Mouse (Mus musculus) limb, embryonic 14.5 days (tissue): ENCODE measurements around the gene Fam76b. TPM values are rescaled to one million over a fixed set of nuclear protein-coding genes. Genes with fewer than 3 reads are reported as not detected.

Source experiments
- ATAC-seq: fragments of 200-750 bp; cut with Nextera tagmentation; 2 replicates; pipeline ENCODE4 v1.8.0; 2017; ENCODE audit warnings: low read depth, moderate number of reproducible peaks, moderate TSS enrichment; ENCODE audit not compliant: low FRiP score
- DNase-seq: peaks from one replicate; pipeline ENCODE4 v3.0.0-alpha.2; 2015; ENCODE audit warnings: low spot score
- H3K27ac ChIP-seq: fragments of 300-500 bp; sonication (generic); replicated peaks from 2 replicates; pipeline ENCODE4 v1.5.1; 2014; ENCODE audit warnings: low read depth, mild to moderate bottlenecking, low read length, moderate library complexity, mixed read lengths
- H3K27me3 ChIP-seq: fragments of 300-500 bp; sonication (generic); 2 replicates; pipeline ENCODE4 v1.6.1; 2014; ENCODE audit warnings: low read length, mixed read lengths; ENCODE audit not compliant: control insufficient read depth, insufficient read depth
- H3K36me3 ChIP-seq: fragments of 300-500 bp; sonication (generic); 2 replicates; pipeline ENCODE4 v1.6.1; 2014; ENCODE audit warnings: mild to moderate bottlenecking, low read length, moderate library complexity, mixed read lengths; ENCODE audit not compliant: control insufficient read depth, insufficient read depth
- H3K4me1 ChIP-seq: fragments of 300-500 bp; sonication (generic); 2 replicates; pipeline ENCODE4 v1.6.1; 2014; ENCODE audit warnings: antibody characterized with exemption, low read length, mixed read lengths; ENCODE audit not compliant: control insufficient read depth, insufficient read depth
- H3K4me2 ChIP-seq: fragments of 300-500 bp; sonication (generic); replicated peaks from 2 replicates; pipeline ENCODE4 v1.6.1; 2014; ENCODE audit warnings: low read depth, mild to moderate bottlenecking, low read length, moderate library complexity; ENCODE audit not compliant: severe bottlenecking
- H3K4me3 ChIP-seq: fragments of 300-500 bp; sonication (generic); replicated peaks from 2 replicates; pipeline ENCODE4 v1.5.1; 2014; ENCODE audit warnings: low read length
- H3K9ac ChIP-seq: fragments of 300-500 bp; sonication (generic); 2 replicates; pipeline ENCODE4 v1.6.1; 2014; ENCODE audit warnings: mild to moderate bottlenecking, low read depth, low read length, moderate library complexity; ENCODE audit not compliant: severe bottlenecking
- H3K9me3 ChIP-seq: fragments of 300-500 bp; sonication (generic); 2 replicates; pipeline ENCODE4 v1.6.1; 2016; ENCODE audit warnings: low read length; ENCODE audit not compliant: control insufficient read depth
- POLR2A ChIP-seq: fragments of 200-500 bp; IDR thresholded peaks from 2 replicates; pipeline ENCODE4 v1.8.0; 2012; ENCODE audit warnings: inconsistent platforms, mild to moderate bottlenecking, moderate library complexity, borderline replicate concordance; ENCODE audit not compliant: insufficient read depth, insufficient read length; ENCODE audit errors: extremely low read depth
- WGBS: fragments of 180-500 bp; shearing (Covaris S2); extraction: QIAGEN DNeasy Blood & Tissue Kit; methylation state at CpG from one replicate; pipeline ENCODE4 v1.1.7; 2014; 5-methylcytosine and 5-hydroxymethylcytosine counted together
- polyA plus RNA-seq, 2 experiments: library from polyadenylated mRNA; depleted of rRNA in 1 of 2; stranded (reverse) in 1 of 2; unstranded in 1 of 2; fragments of >200 nt; fragmentation: Nextera tagmentation in 1 of 2; extraction: Ambion mirVana in 1 of 2; gene quantifications; 2 replicates each; pipeline versions ENCODE4 v1.2.1 to v1.2.3; 2012 to 2014

The Fam76b gene
- polyA plus RNA-seq, 2 experiments: 24.2 to 34.6 TPM

- peak overlapping the region; percentile 82 for H3K4me3 ChIP-seq
- H3K4me1 ChIP-seq: peaks cover 18% of the 10 kb centered on the region
- peaks cover 13% of the 10 kb centered on the region for H3K36me3 ChIP-seq
- no peak for ATAC-seq
- peak overlapping the region; percentile 92 for H3K9ac ChIP-seq
- no peak for TF ChIP-seq POLR2A
- peak overlapping the region; percentile 99 for H3K27ac ChIP-seq
- WGBS: 7% methylated on average over 8 of the region's 8 CpGs
- H3K27me3 ChIP-seq: no peaks in the 10 kb centered on the region
- peak overlapping the region; percentile 79 for H3K4me2 ChIP-seq
- DNase-seq: no peak
- H3K9me3 ChIP-seq: no peaks in the 10 kb centered on the region
Observed at GRCm38 (mm10) chr9:13825896-13826295, 1.6 kb upstream of the Fam76b start.

DNA sequence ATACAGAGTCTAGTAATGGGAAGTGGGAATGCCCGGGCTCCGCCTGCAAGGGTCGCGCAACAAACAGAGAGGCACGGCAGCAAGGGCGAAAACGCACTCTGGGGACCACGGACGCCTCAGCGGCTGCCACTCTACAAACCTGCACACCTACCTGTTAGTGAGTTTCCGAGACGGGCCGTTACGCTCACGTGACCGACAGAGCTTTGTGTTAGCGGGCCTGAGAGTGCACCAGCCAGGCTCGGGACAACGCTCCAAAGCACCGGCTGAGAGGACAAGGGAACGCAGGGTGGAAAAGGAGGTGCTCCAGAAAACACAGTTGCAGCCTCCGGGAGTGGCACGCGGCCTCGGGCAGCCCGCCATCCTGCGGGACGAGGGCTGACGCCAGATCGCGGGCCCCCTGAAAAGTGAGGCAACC, 1.1 kb upstream of the Fam76b start:
- H3K27me3 ChIP-seq: no peaks in the 10 kb centered on the region
- WGBS: 1% methylated on average over 30 of the region's 31 CpGs
- peaks cover 15% of the 10 kb centered on the region for H3K36me3 ChIP-seq
- ATAC-seq: peak; percentile 5; the same call in 1 of the 2 replicates
- H3K4me2 ChIP-seq: peak overlapping the region; percentile 79
- peak overlapping the region; percentile 82 for H3K4me3 ChIP-seq
- H3K27ac ChIP-seq: peak overlapping the region; percentile 99
- TF ChIP-seq POLR2A: no peak
- H3K9me3 ChIP-seq: no peaks in the 10 kb centered on the region
- peak; percentile 41 for DNase-seq
- peak overlapping the region; percentile 92 for H3K9ac ChIP-seq
- H3K4me1 ChIP-seq: peaks cover 18% of the 10 kb centered on the region

GRCm38 (mm10) chr9:13826832-13827405, 597 bp upstream of the Fam76b start, which contains the start of gene Cep57:
TSS of gene Cep57 (minus strand) at chr9:13827107.
- 0 out of 2 replicates have a peak, but pooled peaks have one; percentile 67 for TF ChIP-seq POLR2A
- Histone ChIP-seq H3K27ac (peak within 1 kb of the TSS; percentile 99), H3K9ac (peak within 1 kb of the TSS; percentile 92), H3K9me3 (no peaks in the 10 kb centered on the region), H3K27me3 (no peaks in the 10 kb centered on the region), H3K36me3 (peaks cover 20% of the 10 kb centered on the region), H3K4me2 (peak within 1 kb of the TSS; percentile 79), H3K4me1 (peaks cover 18% of the 10 kb centered on the region), H3K4me3 (peak within 1 kb of the TSS; percentile 82)
- ATAC-seq (peak; percentile 91), DNase-seq (peak; percentile 99)
- 0% methylated on average over 44 of the region's 44 CpGs for WGBS

DNA sequence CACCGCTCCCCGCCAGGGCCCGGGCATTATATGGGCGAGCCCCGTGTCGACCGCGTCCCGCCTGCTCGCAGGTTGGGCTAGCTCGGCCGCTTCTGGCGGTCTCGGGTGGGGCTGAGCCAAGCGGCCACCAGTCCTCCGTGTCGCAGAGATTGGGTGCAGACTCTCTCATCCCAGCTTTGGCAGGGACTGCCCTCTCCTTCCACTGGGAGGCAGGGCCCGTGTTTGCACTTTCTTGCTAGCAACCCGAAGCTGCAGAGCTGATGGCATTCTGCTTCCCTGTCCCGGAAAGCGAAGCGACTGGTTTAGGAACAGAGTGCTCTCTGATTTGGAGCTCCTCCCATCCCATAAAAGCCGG, 548 bp downstream of the Fam76b start:
- H3K4me1 ChIP-seq: peaks cover 18% of the 10 kb centered on the region

GRCm38 (mm10) chr9:13835256-13835655, 7.7 kb downstream of the Fam76b start:
- Histone ChIP-seq H3K4me2 (no peak overlapping the region), H3K9me3 (no peaks in the 10 kb centered on the region), H3K27ac (no peak overlapping the region), H3K4me3 (no peak overlapping the region), H3K27me3 (no peaks in the 10 kb centered on the region), H3K9ac (no peak overlapping the region), H3K4me1 (no peaks in the 10 kb centered on the region), H3K36me3 (peaks cover 88% of the 10 kb centered on the region)
- 90% methylated on average over 3 of the region's 3 CpGs for WGBS
- no peak for TF ChIP-seq POLR2A
- DNase-seq: no peak
- no peak for ATAC-seq

More for the DNA sequence above, 548 bp downstream of the Fam76b start:
- peak overlapping the region; percentile 82 for H3K4me3 ChIP-seq
- 0% methylated on average over 18 of the region's 23 CpGs for WGBS
- H3K27me3 ChIP-seq: no peaks in the 10 kb centered on the region
- H3K4me2 ChIP-seq: peak overlapping the region; percentile 68
- H3K9me3 ChIP-seq: no peaks in the 10 kb centered on the region
- 0 out of 2 replicates have a peak, but pooled peaks have one; percentile 21 for TF ChIP-seq POLR2A
- peaks cover 26% of the 10 kb centered on the region for H3K36me3 ChIP-seq
- ATAC-seq (no peak), DNase-seq (peak; percentile 60)
- H3K9ac ChIP-seq: peak overlapping the region; percentile 92
- H3K27ac ChIP-seq: peak overlapping the region; percentile 96
